Mouse (Mus musculus): ENCODE measurements at regions not wholly inside any gene's neighbourhood (a gene's known extent, or its start where the extent isn't known, plus 50 kb on each side); places are given as distances from the start of the nearest gene placed in this dataset.
A peak's percentile ranks its signal among the peaks of the same experiment; 100 is the strongest.

GRCm38 (mm10) chr8:23504704-23505103, 1093.5 kb downstream of the Mrps31 start:
- no peak overlapping the region for H3K27ac ChIP-seq (replicated peaks)
- 0 out of 2 replicates have a peak, but pooled peaks cover 3% of the 10 kb centered on the region for H3K27me3 ChIP-seq
- H3K4me2 ChIP-seq (replicated peaks) = no peak overlapping the region
- 62% methylated on average over 10 of the region's 10 CpGs for WGBS
- no peak overlapping the region for H3K9ac ChIP-seq (replicated peaks)
- H3K4me1 ChIP-seq = no peaks in the 10 kb centered on the region
- no peak overlapping the region for H3K4me3 ChIP-seq
- H3K36me3 ChIP-seq = no peaks in the 10 kb centered on the region
- no peak for ATAC-seq (ENCODE audit: low FRiP score, low read depth)
- no peaks in the 10 kb centered on the region for H3K9me3 ChIP-seq

GRCm38 (mm10) chr8:23505216-23505615, 1094.1 kb downstream of the Mrps31 start:
- no peak overlapping the region for H3K4me2 ChIP-seq (replicated peaks)
- no peaks in the 10 kb centered on the region for H3K36me3 ChIP-seq
- H3K4me1 ChIP-seq = no peaks in the 10 kb centered on the region
- no peak overlapping the region for H3K27ac ChIP-seq (replicated peaks)
- 0 out of 2 replicates have a peak, but pooled peaks cover 3% of the 10 kb centered on the region for H3K27me3 ChIP-seq
- 89% methylated on average over 9 of the region's 9 CpGs for WGBS
- H3K9ac ChIP-seq (replicated peaks) = no peak overlapping the region
- no peaks in the 10 kb centered on the region for H3K9me3 ChIP-seq
- ATAC-seq (ENCODE audit: low FRiP score, low read depth) = no peak
- no peak overlapping the region for H3K4me3 ChIP-seq

GRCm38 (mm10) chr8:23505966-23506365, 1094.8 kb downstream of the Mrps31 start:
- WGBS = 94% methylated on average over 4 of the region's 4 CpGs

GRCm38 (mm10) chr8:23507661-23508060, 1096.5 kb downstream of the Mrps31 start:
- Histone ChIP-seq H3K4me3 (no peak overlapping the region), H3K9ac (replicated peaks) (no peak overlapping the region), H3K9me3 (no peaks in the 10 kb centered on the region), H3K4me1 (no peaks in the 10 kb centered on the region), H3K27me3 (0 out of 2 replicates have a peak, but pooled peaks cover 3% of the 10 kb centered on the region), H3K27ac (replicated peaks) (no peak overlapping the region), H3K4me2 (replicated peaks) (no peak overlapping the region), H3K36me3 (no peaks in the 10 kb centered on the region)
- WGBS = 61% methylated on average over 4 of the region's 4 CpGs
- no peak for ATAC-seq (ENCODE audit: low FRiP score, low read depth)

More at GRCm38 (mm10) chr8:23505966-23506365, 1094.8 kb downstream of the Mrps31 start:
- Histone ChIP-seq H3K4me3 (no peak overlapping the region), H3K9ac (replicated peaks) (no peak overlapping the region), H3K4me1 (no peaks in the 10 kb centered on the region), H3K9me3 (no peaks in the 10 kb centered on the region), H3K4me2 (replicated peaks) (no peak overlapping the region), H3K36me3 (no peaks in the 10 kb centered on the region), H3K27ac (replicated peaks) (no peak overlapping the region), H3K27me3 (0 out of 2 replicates have a peak, but pooled peaks cover 3% of the 10 kb centered on the region)
- no peak for ATAC-seq (ENCODE audit: low FRiP score, low read depth)

- no peaks in the 10 kb centered on the region for H3K4me1 ChIP-seq
- ATAC-seq (ENCODE audit: low FRiP score, low read depth) = no peak
- H3K4me3 ChIP-seq = no peak overlapping the region
- H3K9ac ChIP-seq (replicated peaks) = no peak overlapping the region
- H3K27me3 ChIP-seq = 0 out of 2 replicates have a peak, but pooled peaks cover 3% of the 10 kb centered on the region
- H3K36me3 ChIP-seq = no peaks in the 10 kb centered on the region
- 71% methylated on average over 5 of the region's 5 CpGs for WGBS
- H3K27ac ChIP-seq (replicated peaks) = no peak overlapping the region
- H3K4me2 ChIP-seq (replicated peaks) = no peak overlapping the region
- H3K9me3 ChIP-seq = no peaks in the 10 kb centered on the region
Measured at GRCm38 (mm10) chr8:23510076-23510475, 1098.9 kb downstream of the Mrps31 start.

- H3K4me3 ChIP-seq = no peak overlapping the region
- 77% methylated on average over 5 of the region's 5 CpGs for WGBS
- H3K9ac ChIP-seq (replicated peaks) = no peak overlapping the region
- H3K36me3 ChIP-seq = no peaks in the 10 kb centered on the region
- no peaks in the 10 kb centered on the region for H3K9me3 ChIP-seq
- H3K27ac ChIP-seq (replicated peaks) = no peak overlapping the region
- H3K4me1 ChIP-seq = no peaks in the 10 kb centered on the region
- no peak overlapping the region for H3K4me2 ChIP-seq (replicated peaks)
- no peak for ATAC-seq (ENCODE audit: low FRiP score, low read depth)
- no peaks in the 10 kb centered on the region for H3K27me3 ChIP-seq
Measured at GRCm38 (mm10) chr8:23510561-23510960, 1099.4 kb downstream of the Mrps31 start.

- H3K4me3 ChIP-seq = no peak overlapping the region
- H3K4me1 ChIP-seq = no peaks in the 10 kb centered on the region
- no peaks in the 10 kb centered on the region for H3K27me3 ChIP-seq
- H3K9ac ChIP-seq (replicated peaks) = no peak overlapping the region
- no peak overlapping the region for H3K27ac ChIP-seq (replicated peaks)
- H3K4me2 ChIP-seq (replicated peaks) = no peak overlapping the region
- ATAC-seq (ENCODE audit: low FRiP score, low read depth) = no peak
- no peaks in the 10 kb centered on the region for H3K9me3 ChIP-seq
- no peaks in the 10 kb centered on the region for H3K36me3 ChIP-seq
- 68% methylated on average over 1 of the region's 1 CpGs for WGBS
Measured at GRCm38 (mm10) chr8:23511264-23511663, 1100.1 kb downstream of the Mrps31 start.

GRCm38 (mm10) chr8:23511792-23512191, 1100.6 kb downstream of the Mrps31 start:
- 98% methylated on average over 6 of the region's 6 CpGs for WGBS
- H3K36me3 ChIP-seq = no peaks in the 10 kb centered on the region
- ATAC-seq (ENCODE audit: low FRiP score, low read depth) = no peak
- no peaks in the 10 kb centered on the region for H3K27me3 ChIP-seq
- H3K4me2 ChIP-seq (replicated peaks) = no peak overlapping the region
- no peak overlapping the region for H3K9ac ChIP-seq (replicated peaks)
- no peaks in the 10 kb centered on the region for H3K9me3 ChIP-seq
- H3K4me1 ChIP-seq = no peaks in the 10 kb centered on the region
- H3K27ac ChIP-seq (replicated peaks) = no peak overlapping the region
- no peak overlapping the region for H3K4me3 ChIP-seq

GRCm38 (mm10) chr8:23516469-23516868, 1105.3 kb downstream of the Mrps31 start:
- Histone ChIP-seq H3K36me3 (no peaks in the 10 kb centered on the region), H3K4me2 (replicated peaks) (no peak overlapping the region), H3K27ac (replicated peaks) (no peak overlapping the region), H3K9ac (replicated peaks) (no peak overlapping the region), H3K9me3 (no peaks in the 10 kb centered on the region), H3K27me3 (no peaks in the 10 kb centered on the region), H3K4me3 (no peak overlapping the region), H3K4me1 (no peaks in the 10 kb centered on the region)
- ATAC-seq (ENCODE audit: low FRiP score, low read depth) = no peak
- 77% methylated on average over 2 of the region's 2 CpGs for WGBS

- peak; percentile 49; the same call in 1 of the 2 replicates for ATAC-seq (ENCODE audit: low FRiP score, low read depth)
- no peaks in the 10 kb centered on the region for H3K9me3 ChIP-seq
Measured at GRCm38 (mm10) chr8:23531551-23532142, 1120.5 kb downstream of the Mrps31 start.

GRCm38 (mm10) chr8:23537681-23538359, 1126.7 kb downstream of the Mrps31 start:
- H3K27ac ChIP-seq (replicated peaks) = no peak overlapping the region
- no peaks in the 10 kb centered on the region for H3K4me1 ChIP-seq
- H3K9me3 ChIP-seq = no peaks in the 10 kb centered on the region
- no peak overlapping the region for H3K4me3 ChIP-seq
- no peaks in the 10 kb centered on the region for H3K36me3 ChIP-seq
- WGBS = 78% methylated on average over 7 of the region's 7 CpGs
- ATAC-seq (ENCODE audit: low FRiP score, low read depth) = no peak
- no peaks in the 10 kb centered on the region for H3K27me3 ChIP-seq
- H3K4me2 ChIP-seq (replicated peaks) = no peak overlapping the region
- no peak overlapping the region for H3K9ac ChIP-seq (replicated peaks)

More at GRCm38 (mm10) chr8:23531551-23532142, 1120.5 kb downstream of the Mrps31 start:
- Histone ChIP-seq H3K4me3 (no peak overlapping the region), H3K27ac (replicated peaks) (no peak overlapping the region), H3K36me3 (no peaks in the 10 kb centered on the region), H3K4me2 (replicated peaks) (no peak overlapping the region), H3K9ac (replicated peaks) (no peak overlapping the region), H3K27me3 (no peaks in the 10 kb centered on the region), H3K4me1 (no peaks in the 10 kb centered on the region)
- 62% methylated on average over 10 of the region's 10 CpGs for WGBS

GRCm38 (mm10) chr8:23553565-23554473, 1142.7 kb downstream of the Mrps31 start:
- Histone ChIP-seq H3K4me2 (replicated peaks) (no peak overlapping the region), H3K4me1 (peaks cover 9% of the 10 kb centered on the region; the same call in 1 of the 2 replicates), H3K9me3 (no peaks in the 10 kb centered on the region), H3K36me3 (no peaks in the 10 kb centered on the region), H3K9ac (replicated peaks) (no peak overlapping the region), H3K27me3 (no peaks in the 10 kb centered on the region), H3K27ac (replicated peaks) (no peak overlapping the region), H3K4me3 (no peak overlapping the region)
- no peak for ATAC-seq (ENCODE audit: low FRiP score, low read depth)
- WGBS = 75% methylated on average over 11 of the region's 12 CpGs
